Mouse (Mus musculus) midbrain, embryonic 13.5 days (tissue): ENCODE measurements around the gene Myo1d. TPM values are rescaled to one million over a fixed set of nuclear protein-coding genes. Genes with fewer than 3 reads are reported as not detected.

ENCODE experiments used
- ATAC-seq: fragments of 200-750 bp; cut with Nextera tagmentation; 2 replicates; pipeline ENCODE4 v1.8.0; 2017; ENCODE audit warnings: mild to moderate bottlenecking, moderate TSS enrichment, moderate library complexity
- H3K27ac ChIP-seq: fragments of 300-500 bp; sonication (generic); 2 replicates; pipeline ENCODE4 v1.5.1; 2015; ENCODE audit warnings: inconsistent platforms, mild to moderate bottlenecking, moderate library complexity
- H3K27me3 ChIP-seq: fragments of 300-500 bp; sonication (generic); 2 replicates; pipeline ENCODE4 v1.6.1; 2015; ENCODE audit warnings: mild to moderate bottlenecking, inconsistent platforms
- H3K36me3 ChIP-seq: fragments of 300-500 bp; sonication (generic); 2 replicates; pipeline ENCODE4 v1.6.1; 2015; ENCODE audit warnings: mild to moderate bottlenecking, inconsistent platforms
- H3K4me1 ChIP-seq: fragments of 300-500 bp; sonication (generic); replicated peaks from 2 replicates; pipeline ENCODE4 v1.6.1; 2015; ENCODE audit warnings: inconsistent platforms
- H3K4me2 ChIP-seq: fragments of 300-500 bp; sonication (generic); replicated peaks from 2 replicates; pipeline ENCODE4 v1.6.1; 2015; ENCODE audit warnings: moderate library complexity, mild to moderate bottlenecking, inconsistent platforms
- H3K4me3 ChIP-seq: fragments of 300-500 bp; sonication (generic); replicated peaks from 2 replicates; pipeline ENCODE4 v1.5.1; 2015; ENCODE audit warnings: mild to moderate bottlenecking, inconsistent platforms
- H3K9ac ChIP-seq: fragments of 300-500 bp; sonication (generic); replicated peaks from 2 replicates; pipeline ENCODE4 v1.6.1; 2015; ENCODE audit warnings: mild to moderate bottlenecking, inconsistent platforms
- H3K9me3 ChIP-seq: fragments of 300-500 bp; sonication (generic); 2 replicates; pipeline ENCODE4 v1.6.1; 2016; ENCODE audit warnings: mild to moderate bottlenecking, inconsistent platforms
- WGBS: fragments of 180-500 bp; shearing (Covaris S2); methylation state at CpG from one replicate; pipeline ENCODE4 v1.1.7; 2015; 5-methylcytosine and 5-hydroxymethylcytosine counted together
- polyA plus RNA-seq: library from polyadenylated mRNA; unstranded; fragments of >200 nt; fragmentation: Nextera tagmentation; extraction: Ambion mirVana; gene quantifications from 2 replicates; pipeline ENCODE4 v1.2.1, GENCODE M21; 2015

Gene Myo1d
- polyA plus RNA-seq, 1 experiment from 2014 or later: 2.1 TPM

GRCm38 (mm10) chr11:80628992-80629865 is 150.6 kb downstream of the Myo1d start:
- WGBS: 90% methylated on average over 10 of the region's 10 CpGs

GRCm38 (mm10) chr11:80628581-80628980 is 151.2 kb downstream of the Myo1d start:
- Histone ChIP-seq H3K4me1 (peaks cover 3% of the 10 kb centered on the region), H3K9ac (no peak overlapping the region), H3K27me3 (peaks cover 7% of the 10 kb centered on the region; the same call in 1 of the 2 replicates), H3K9me3 (no peaks in the 10 kb centered on the region), H3K36me3 (no peaks in the 10 kb centered on the region), H3K4me2 (no peak overlapping the region), H3K27ac (0 out of 2 replicates have a peak overlapping the region, but pooled peaks have one; percentile 25), H3K4me3 (no peak overlapping the region)
- no peak for ATAC-seq
- WGBS: 98% methylated on average over 4 of the region's 4 CpGs

More at GRCm38 (mm10) chr11:80628992-80629865, 150.6 kb downstream of the Myo1d start:
- H3K4me3 ChIP-seq: no peak overlapping the region
- no peaks in the 10 kb centered on the region for H3K9me3 ChIP-seq
- H3K27me3 ChIP-seq: peaks cover 7% of the 10 kb centered on the region; the same call in 1 of the 2 replicates
- H3K4me1 ChIP-seq: no peaks in the 10 kb centered on the region
- H3K9ac ChIP-seq: no peak overlapping the region
- no peak overlapping the region for H3K27ac ChIP-seq
- H3K36me3 ChIP-seq: no peaks in the 10 kb centered on the region
- ATAC-seq: no peak
- H3K4me2 ChIP-seq: no peak overlapping the region

DNA sequence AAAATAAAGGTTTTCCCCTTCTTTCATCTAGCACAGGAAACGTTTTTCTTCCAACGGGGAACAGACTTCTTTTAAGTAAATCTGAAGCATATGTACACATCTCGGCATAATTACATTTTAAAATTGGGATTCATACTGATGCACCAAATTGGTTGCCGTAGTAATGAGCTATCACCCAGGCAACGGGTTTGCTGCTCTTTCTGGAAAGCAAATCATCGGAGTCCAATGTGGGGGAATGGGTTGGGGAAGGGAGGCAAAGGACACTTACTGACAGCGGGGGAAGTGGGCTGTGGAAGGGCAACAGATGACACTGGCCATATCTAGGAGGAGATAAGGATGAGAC is 156.8 kb downstream of the Myo1d start:
- no peaks in the 10 kb centered on the region for H3K36me3 ChIP-seq
- H3K9ac ChIP-seq: no peak overlapping the region
- peaks cover 22% of the 10 kb centered on the region for H3K4me1 ChIP-seq
- H3K27ac ChIP-seq: peak overlapping the region; percentile 95
- WGBS: 1% methylated on average over 7 of the region's 7 CpGs
- peak; percentile 94 for ATAC-seq
- peak overlapping the region; percentile 12 for H3K4me3 ChIP-seq
- peak overlapping the region; percentile 41 for H3K4me2 ChIP-seq
- no peaks in the 10 kb centered on the region for H3K9me3 ChIP-seq
- H3K27me3 ChIP-seq: peaks cover 13% of the 10 kb centered on the region; the same call in 1 of the 2 replicates

DNA sequence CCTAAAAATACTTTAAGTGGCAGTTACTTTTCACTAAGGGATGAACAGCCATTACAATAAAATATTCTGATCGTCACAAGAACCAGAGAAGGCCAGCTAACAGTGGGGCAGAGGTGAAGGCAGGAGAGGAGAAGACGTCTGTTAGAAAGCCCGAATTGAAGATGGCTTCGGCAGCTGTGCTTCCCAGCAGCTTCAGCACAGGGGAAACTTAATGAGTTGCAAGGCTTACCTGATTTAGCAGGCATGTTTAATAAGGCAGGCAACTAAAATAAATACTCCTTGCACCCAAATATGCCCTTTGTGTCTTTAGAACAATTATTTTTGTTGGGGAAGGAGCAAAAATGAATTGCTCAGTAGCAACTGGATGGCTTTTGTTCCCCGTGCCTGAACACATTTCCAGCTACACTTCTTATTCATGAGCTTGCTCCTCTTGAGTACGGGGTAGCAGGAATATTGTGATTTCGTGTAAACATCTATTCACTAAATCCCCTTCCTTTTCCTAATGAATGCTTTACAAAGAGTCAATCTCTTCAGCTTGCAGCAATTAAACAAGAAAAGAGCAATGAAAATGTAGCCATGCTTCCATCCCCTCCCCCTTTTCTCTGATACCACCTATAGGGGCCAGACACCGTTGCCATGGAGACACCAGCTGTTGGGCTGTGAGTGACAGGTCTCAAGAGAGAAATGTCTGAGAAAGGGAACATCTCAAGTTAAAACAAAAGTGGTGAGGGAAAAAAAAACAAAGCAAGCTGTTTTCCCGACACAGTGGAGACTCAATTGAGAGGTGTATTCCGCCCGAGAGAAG is 157.4 kb downstream of the Myo1d start:
- H3K27ac ChIP-seq: peak overlapping the region; percentile 95
- peak overlapping the region; percentile 12 for H3K4me3 ChIP-seq
- no peaks in the 10 kb centered on the region for H3K36me3 ChIP-seq
- WGBS: 4% methylated on average over 11 of the region's 11 CpGs
- peak overlapping the region; percentile 28 for H3K9ac ChIP-seq
- H3K27me3 ChIP-seq: peaks cover 15% of the 10 kb centered on the region; the same call in 1 of the 2 replicates
- ATAC-seq: peak; percentile 95
- H3K4me1 ChIP-seq: peaks cover 22% of the 10 kb centered on the region
- H3K9me3 ChIP-seq: no peaks in the 10 kb centered on the region
- peak overlapping the region; percentile 41 for H3K4me2 ChIP-seq

- Histone ChIP-seq H3K4me2 (no peak overlapping the region), H3K36me3 (no peaks in the 10 kb centered on the region), H3K9me3 (no peaks in the 10 kb centered on the region), H3K4me1 (peaks cover 17% of the 10 kb centered on the region), H3K9ac (no peak overlapping the region), H3K4me3 (no peak overlapping the region), H3K27me3 (peaks cover 14% of the 10 kb centered on the region; the same call in 1 of the 2 replicates), H3K27ac (peak overlapping the region; percentile 85)
- ATAC-seq: peak; percentile 80
- WGBS: 24% methylated on average over 6 of the region's 6 CpGs
Measured at GRCm38 (mm10) chr11:80614949-80615725, 164.7 kb downstream of the Myo1d start.

DNA sequence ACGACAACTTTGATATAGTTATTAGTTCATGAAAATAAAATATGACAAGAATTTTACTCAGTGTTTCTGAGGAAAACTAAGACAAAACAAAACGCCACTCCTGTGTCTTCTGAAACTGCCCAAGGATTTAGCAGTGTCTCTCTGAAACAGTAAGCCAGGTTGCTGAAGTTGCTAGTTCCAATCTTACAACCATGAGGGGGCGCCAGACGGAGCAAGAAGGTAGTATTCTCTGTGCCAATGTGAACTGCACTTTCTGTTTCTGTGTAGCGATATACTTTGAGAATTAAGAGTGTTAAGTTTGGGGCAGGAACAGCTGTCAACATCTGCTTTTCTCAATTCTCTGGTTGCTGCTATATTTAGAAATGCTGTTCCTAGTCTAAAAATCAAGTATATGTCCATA is 165.4 kb downstream of the Myo1d start:
- H3K9me3 ChIP-seq: no peaks in the 10 kb centered on the region
- no peak overlapping the region for H3K4me3 ChIP-seq
- H3K4me1 ChIP-seq: peaks cover 17% of the 10 kb centered on the region
- peak overlapping the region; percentile 85; the same call in 1 of the 2 replicates for H3K27ac ChIP-seq
- H3K9ac ChIP-seq: no peak overlapping the region
- 39% methylated on average over 5 of the region's 5 CpGs for WGBS
- H3K27me3 ChIP-seq: 0 out of 2 replicates have a peak, but pooled peaks cover 7% of the 10 kb centered on the region
- ATAC-seq: no peak
- H3K4me2 ChIP-seq: no peak overlapping the region
- no peaks in the 10 kb centered on the region for H3K36me3 ChIP-seq

DNA sequence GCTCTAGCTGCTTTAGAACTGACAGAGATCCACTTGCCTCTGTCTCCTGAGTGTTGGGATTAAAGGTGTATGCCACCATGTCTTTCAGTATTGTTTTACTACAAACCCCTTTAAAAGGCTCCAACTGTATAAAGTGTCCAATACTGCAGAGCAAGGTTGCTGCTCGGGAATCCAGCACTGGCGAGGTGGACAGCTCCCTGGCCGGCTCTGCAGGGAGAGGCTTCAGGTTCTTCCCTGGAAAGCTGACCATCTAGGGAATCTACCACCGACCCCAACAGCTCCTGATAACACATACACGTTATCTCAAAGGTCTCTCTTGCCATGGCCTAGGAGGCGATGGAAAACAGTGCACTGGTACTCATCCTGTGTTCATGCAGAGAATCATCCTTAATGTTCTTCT is 166.3 kb downstream of the Myo1d start:
- Histone ChIP-seq H3K4me1 (peaks cover 17% of the 10 kb centered on the region), H3K36me3 (no peaks in the 10 kb centered on the region), H3K4me3 (no peak overlapping the region), H3K4me2 (no peak overlapping the region), H3K27me3 (0 out of 2 replicates have a peak, but pooled peaks cover 7% of the 10 kb centered on the region), H3K9ac (no peak overlapping the region), H3K27ac (no peak overlapping the region), H3K9me3 (no peaks in the 10 kb centered on the region)
- ATAC-seq: no peak
- 17% methylated on average over 6 of the region's 6 CpGs for WGBS

- WGBS: 1% methylated on average over 24 of the region's 24 CpGs
- Histone ChIP-seq H3K27ac (peak overlapping the region; percentile 94), H3K36me3 (no peaks in the 10 kb centered on the region), H3K27me3 (peaks cover 20% of the 10 kb centered on the region), H3K9ac (peak overlapping the region; percentile 67), H3K4me1 (peaks cover 19% of the 10 kb centered on the region), H3K4me3 (peak overlapping the region; percentile 30), H3K4me2 (peak overlapping the region; percentile 58), H3K9me3 (no peaks in the 10 kb centered on the region)
- ATAC-seq: peak; percentile 88
Measured at GRCm38 (mm10) chr11:80602707-80603441, 177.0 kb downstream of the Myo1d start.

GRCm38 (mm10) chr11:80602041-80602458 is 177.8 kb downstream of the Myo1d start:
- peaks cover 19% of the 10 kb centered on the region for H3K4me1 ChIP-seq
- H3K9me3 ChIP-seq: no peaks in the 10 kb centered on the region
- peaks cover 20% of the 10 kb centered on the region for H3K27me3 ChIP-seq
- ATAC-seq: 0 out of 2 replicates have a peak, but pooled peaks have one; percentile 55
- H3K4me3 ChIP-seq: 0 out of 2 replicates have a peak overlapping the region, but pooled peaks have one; percentile 30
- no peaks in the 10 kb centered on the region for H3K36me3 ChIP-seq
- WGBS: 15% methylated on average over 8 of the region's 8 CpGs
- H3K4me2 ChIP-seq: peak overlapping the region; percentile 58
- H3K27ac ChIP-seq: peak overlapping the region; percentile 94
- no peak overlapping the region for H3K9ac ChIP-seq

- ATAC-seq: no peak
- H3K4me3 ChIP-seq: no peak overlapping the region
- H3K4me1 ChIP-seq: peaks cover 19% of the 10 kb centered on the region
- H3K27me3 ChIP-seq: peaks cover 18% of the 10 kb centered on the region
- no peaks in the 10 kb centered on the region for H3K9me3 ChIP-seq
- peak overlapping the region; percentile 63 for H3K27ac ChIP-seq
- H3K36me3 ChIP-seq: no peaks in the 10 kb centered on the region
- H3K4me2 ChIP-seq: no peak overlapping the region
- 81% methylated on average over 20 of the region's 20 CpGs for WGBS
- H3K9ac ChIP-seq: no peak overlapping the region
Measured at GRCm38 (mm10) chr11:80601040-80601864, 178.6 kb downstream of the Myo1d start.
